Mouse (Mus musculus): ENCODE results near the gene Tmem98. TPM values are rescaled to one million over a fixed set of nuclear protein-coding genes. Genes with fewer than 3 reads are reported as not detected.

Gene Tmem98
- polyA plus RNA-seq (2014; fragmentation: Nextera tagmentation; extraction: Ambion mirVana): 79.4 and 80.3 TPM in 2 replicates

- H3K9ac ChIP-seq (ENCODE audit: low read depth, low read length): peak within 1 kb of the TSS; percentile 93
- peak within 1 kb of the TSS; percentile 91 for H3K4me2 ChIP-seq (replicated peaks; ENCODE audit: low read depth, low read length)
- peaks cover 5% of the 10 kb centered on the region; the same call in 1 of the 2 replicates for H3K36me3 ChIP-seq (ENCODE audit: control insufficient read depth, insufficient read depth, low read length)
- H3K9me3 ChIP-seq (ENCODE audit: control insufficient read depth, low read length): no peaks in the 10 kb centered on the region
- H3K27me3 ChIP-seq (ENCODE audit: control insufficient read depth, insufficient read depth, low read length): no peaks in the 10 kb centered on the region
- peaks cover 7% of the 10 kb centered on the region for H3K4me1 ChIP-seq (replicated peaks; ENCODE audit: control insufficient read depth, insufficient read depth, low read length)
- ATAC-seq (ENCODE audit: low FRiP score) (peak; percentile 78), DNase-seq (ENCODE audit: low spot score) (peak; percentile 69)
- H3K4me3 ChIP-seq (ENCODE audit: low read depth, low read length): peak within 1 kb of the TSS; percentile 66
- peak within 1 kb of the TSS; percentile 81 for H3K27ac ChIP-seq (ENCODE audit: low read depth, low read length)
- WGBS: 1% methylated on average over 42 of the region's 54 CpGs
Measured at GRCm38 (mm10) chr11:80809993-80810821, at the start of gene Tmem98. Tmem98 (plus strand) TSS chr11:80810175.

- DNase-seq (ENCODE audit: low spot score): no peak
- no peak overlapping the region for H3K9ac ChIP-seq (ENCODE audit: low read depth, low read length)
- no peaks in the 10 kb centered on the region for H3K9me3 ChIP-seq (ENCODE audit: control insufficient read depth, low read length)
- H3K4me2 ChIP-seq (replicated peaks; ENCODE audit: low read depth, low read length): no peak overlapping the region
- no peaks in the 10 kb centered on the region for H3K36me3 ChIP-seq (ENCODE audit: control insufficient read depth, insufficient read depth, low read length)
- no peak overlapping the region for H3K4me3 ChIP-seq (ENCODE audit: low read depth, low read length)
- H3K27ac ChIP-seq (ENCODE audit: low read depth, low read length): no peak overlapping the region
- no peaks in the 10 kb centered on the region for H3K27me3 ChIP-seq (ENCODE audit: control insufficient read depth, insufficient read depth, low read length)
- no peak for ATAC-seq (ENCODE audit: low FRiP score)
- no peaks in the 10 kb centered on the region for H3K4me1 ChIP-seq (replicated peaks; ENCODE audit: control insufficient read depth, insufficient read depth, low read length)
- WGBS: 89% methylated on average over 3 of the region's 3 CpGs
Measured at GRCm38 (mm10) chr11:80761285-80761974, 48.5 kb upstream of the Tmem98 start.

GRCm38 (mm10) chr11:80762066-80762465 lies 47.9 kb upstream of the Tmem98 start:
- DNase-seq (ENCODE audit: low spot score): no peak
- Histone ChIP-seq H3K4me1 (replicated peaks; ENCODE audit: control insufficient read depth, insufficient read depth, low read length) (no peaks in the 10 kb centered on the region), H3K27me3 (ENCODE audit: control insufficient read depth, insufficient read depth, low read length) (no peaks in the 10 kb centered on the region), H3K4me3 (ENCODE audit: low read depth, low read length) (no peak overlapping the region), H3K4me2 (replicated peaks; ENCODE audit: low read depth, low read length) (no peak overlapping the region), H3K9me3 (ENCODE audit: control insufficient read depth, low read length) (no peaks in the 10 kb centered on the region), H3K9ac (ENCODE audit: low read depth, low read length) (no peak overlapping the region), H3K27ac (ENCODE audit: low read depth, low read length) (no peak overlapping the region), H3K36me3 (ENCODE audit: control insufficient read depth, insufficient read depth, low read length) (no peaks in the 10 kb centered on the region)
- WGBS: 83% methylated on average over 4 of the region's 4 CpGs
- no peak for ATAC-seq (ENCODE audit: low FRiP score)

GRCm38 (mm10) chr11:80766068-80766467 lies 43.9 kb upstream of the Tmem98 start:
- WGBS: 87% methylated on average over 4 of the region's 4 CpGs

GRCm38 (mm10) chr11:80766472-80767319 lies 43.3 kb upstream of the Tmem98 start:
- Histone ChIP-seq H3K9me3 (ENCODE audit: control insufficient read depth, low read length) (no peaks in the 10 kb centered on the region), H3K36me3 (ENCODE audit: control insufficient read depth, insufficient read depth, low read length) (no peaks in the 10 kb centered on the region), H3K27ac (ENCODE audit: low read depth, low read length) (no peak overlapping the region), H3K4me2 (replicated peaks; ENCODE audit: low read depth, low read length) (no peak overlapping the region), H3K4me1 (replicated peaks; ENCODE audit: control insufficient read depth, insufficient read depth, low read length) (no peaks in the 10 kb centered on the region), H3K27me3 (ENCODE audit: control insufficient read depth, insufficient read depth, low read length) (no peaks in the 10 kb centered on the region), H3K4me3 (ENCODE audit: low read depth, low read length) (no peak overlapping the region), H3K9ac (ENCODE audit: low read depth, low read length) (no peak overlapping the region)
- ATAC-seq (ENCODE audit: low FRiP score) (no peak), DNase-seq (ENCODE audit: low spot score) (no peak)
- 85% methylated on average over 6 of the region's 6 CpGs for WGBS

More at GRCm38 (mm10) chr11:80766068-80766467, 43.9 kb upstream of the Tmem98 start:
- Histone ChIP-seq H3K4me2 (replicated peaks; ENCODE audit: low read depth, low read length) (no peak overlapping the region), H3K27ac (ENCODE audit: low read depth, low read length) (no peak overlapping the region), H3K4me1 (replicated peaks; ENCODE audit: control insufficient read depth, insufficient read depth, low read length) (no peaks in the 10 kb centered on the region), H3K36me3 (ENCODE audit: control insufficient read depth, insufficient read depth, low read length) (no peaks in the 10 kb centered on the region), H3K9me3 (ENCODE audit: control insufficient read depth, low read length) (no peaks in the 10 kb centered on the region), H3K27me3 (ENCODE audit: control insufficient read depth, insufficient read depth, low read length) (no peaks in the 10 kb centered on the region), H3K9ac (ENCODE audit: low read depth, low read length) (no peak overlapping the region), H3K4me3 (ENCODE audit: low read depth, low read length) (no peak overlapping the region)
- DNase-seq (ENCODE audit: low spot score): no peak
- ATAC-seq (ENCODE audit: low FRiP score): no peak

- Histone ChIP-seq H3K4me3 (ENCODE audit: low read depth, low read length) (no peak overlapping the region), H3K27ac (ENCODE audit: low read depth, low read length) (no peak overlapping the region), H3K4me1 (replicated peaks; ENCODE audit: control insufficient read depth, insufficient read depth, low read length) (no peaks in the 10 kb centered on the region), H3K9ac (ENCODE audit: low read depth, low read length) (no peak overlapping the region), H3K36me3 (ENCODE audit: control insufficient read depth, insufficient read depth, low read length) (no peaks in the 10 kb centered on the region), H3K27me3 (ENCODE audit: control insufficient read depth, insufficient read depth, low read length) (no peaks in the 10 kb centered on the region), H3K4me2 (replicated peaks; ENCODE audit: low read depth, low read length) (no peak overlapping the region), H3K9me3 (ENCODE audit: control insufficient read depth, low read length) (no peaks in the 10 kb centered on the region)
- 85% methylated on average over 3 of the region's 3 CpGs for WGBS
- ATAC-seq (ENCODE audit: low FRiP score) (no peak), DNase-seq (ENCODE audit: low spot score) (no peak)
Measured at GRCm38 (mm10) chr11:80767320-80767617, 42.7 kb upstream of the Tmem98 start.

GRCm38 (mm10) chr11:80771186-80771585 lies 38.8 kb upstream of the Tmem98 start:
- Histone ChIP-seq H3K27me3 (ENCODE audit: control insufficient read depth, insufficient read depth, low read length) (no peaks in the 10 kb centered on the region), H3K4me3 (ENCODE audit: low read depth, low read length) (no peak overlapping the region), H3K36me3 (ENCODE audit: control insufficient read depth, insufficient read depth, low read length) (no peaks in the 10 kb centered on the region), H3K4me2 (replicated peaks; ENCODE audit: low read depth, low read length) (no peak overlapping the region), H3K27ac (ENCODE audit: low read depth, low read length) (no peak overlapping the region), H3K4me1 (replicated peaks; ENCODE audit: control insufficient read depth, insufficient read depth, low read length) (no peaks in the 10 kb centered on the region), H3K9ac (ENCODE audit: low read depth, low read length) (no peak overlapping the region), H3K9me3 (ENCODE audit: control insufficient read depth, low read length) (no peaks in the 10 kb centered on the region)
- DNase-seq (ENCODE audit: low spot score): no peak
- WGBS: 59% methylated on average over 3 of the region's 3 CpGs
- ATAC-seq (ENCODE audit: low FRiP score): no peak

GRCm38 (mm10) chr11:80771596-80772250 lies 38.3 kb upstream of the Tmem98 start:
- Histone ChIP-seq H3K4me1 (replicated peaks; ENCODE audit: control insufficient read depth, insufficient read depth, low read length) (no peaks in the 10 kb centered on the region), H3K27ac (ENCODE audit: low read depth, low read length) (no peak overlapping the region), H3K36me3 (ENCODE audit: control insufficient read depth, insufficient read depth, low read length) (no peaks in the 10 kb centered on the region), H3K27me3 (ENCODE audit: control insufficient read depth, insufficient read depth, low read length) (no peaks in the 10 kb centered on the region), H3K4me3 (ENCODE audit: low read depth, low read length) (no peak overlapping the region), H3K9me3 (ENCODE audit: control insufficient read depth, low read length) (no peaks in the 10 kb centered on the region), H3K4me2 (replicated peaks; ENCODE audit: low read depth, low read length) (no peak overlapping the region), H3K9ac (ENCODE audit: low read depth, low read length) (no peak overlapping the region)
- ATAC-seq (ENCODE audit: low FRiP score) (no peak), DNase-seq (ENCODE audit: low spot score) (no peak)
- WGBS: 78% methylated on average over 5 of the region's 5 CpGs
